Mouse (Mus musculus) sigmoid colon, adult 10 weeks (tissue): ENCODE results near the gene Bcl9l. TPM values are rescaled to one million over a fixed set of nuclear protein-coding genes. Genes with fewer than 3 reads are reported as not detected.

Source experiments
- polyA plus RNA-seq: library from polyadenylated mRNA; stranded (reverse); fragments of 350-450 nt; fragmentation: Illumina TruSeq; extraction: RNeasy Lipid Tissue Mini Kit (QIAGEN cat#74804); gene quantifications from one replicate; pipeline ENCODE4 v1.2.3, GENCODE M21; 2014; ENCODE audit warnings: low read depth, low replicate concordance

Bcl9l gene
- 0.82 TPM for polyA plus RNA-seq

DNA sequence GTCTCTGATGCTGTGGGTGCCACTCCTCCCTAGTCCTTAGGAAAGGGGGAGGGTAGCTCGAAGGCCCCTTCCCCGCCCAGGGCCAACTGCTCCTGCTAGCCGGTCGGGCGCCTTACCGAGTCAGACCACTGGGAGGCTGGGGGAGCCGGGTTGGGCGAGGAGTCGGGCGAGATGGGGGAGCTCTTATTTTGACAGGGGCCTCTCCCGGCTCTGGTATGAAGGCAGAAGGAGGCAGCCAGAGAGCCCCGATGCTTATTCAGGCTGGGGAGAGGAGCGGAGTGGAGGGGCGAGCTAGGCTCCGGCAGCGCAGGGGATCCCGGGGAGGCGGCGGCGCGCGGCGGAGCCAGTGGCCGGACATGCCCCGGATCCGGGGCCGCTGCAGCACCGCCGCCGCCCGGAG lies at the start of gene Bcl9l:
Gene Bcl9l, plus strand, starts transcription at position 274 of the 400 bp plus-strand sequence.

DNA sequence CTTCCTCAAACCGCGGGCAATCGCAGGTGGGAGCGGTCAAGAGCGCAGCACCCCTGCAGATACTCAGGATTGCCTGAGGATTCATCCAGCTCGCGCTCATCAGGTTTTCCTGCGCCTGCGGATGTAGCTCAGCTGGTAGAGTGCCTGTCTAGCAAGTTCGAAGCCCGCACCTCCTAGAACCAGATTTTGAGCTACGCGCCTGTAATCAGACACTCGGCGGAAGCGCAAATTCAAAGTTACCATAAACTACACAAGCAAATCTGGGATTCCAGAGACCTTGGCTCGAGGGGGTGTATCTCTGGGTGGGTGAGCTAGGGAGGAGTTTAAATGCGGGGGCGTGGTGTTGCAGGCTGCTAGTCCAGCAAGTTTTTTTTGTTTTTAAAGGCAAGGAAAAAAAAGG lies 41.7 kb upstream of the Bcl9l start, which contains the start of gene Foxr1:
Gene Foxr1, minus strand, starts transcription at position 176 of the 400 bp plus-strand sequence.

DNA sequence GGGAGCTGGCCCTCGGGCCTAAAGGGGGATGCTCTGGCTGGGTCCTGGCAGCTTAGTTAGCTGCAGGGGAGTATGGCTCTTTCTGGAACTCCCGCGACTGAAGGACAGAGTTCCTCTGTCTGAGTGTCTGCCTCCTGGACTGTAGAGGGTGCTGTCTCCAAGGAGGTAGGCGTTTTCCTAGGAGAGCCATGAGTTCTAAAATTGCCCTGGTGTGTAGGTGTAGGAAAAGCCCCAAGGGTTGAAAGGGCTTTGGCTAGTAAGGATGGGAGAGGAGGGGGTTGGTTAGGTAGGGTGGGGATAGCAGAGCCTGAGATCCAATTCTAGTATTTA lies 27.8 kb upstream of the Bcl9l start, which contains the start of gene Upk2:
Gene Upk2, minus strand, starts transcription at position 86 of the 330 bp plus-strand sequence.

Other genes starting within 250 kb of the Bcl9l start
- gene Cbl, start 248.8 kb upstream of the Bcl9l start, polyA plus RNA-seq: 83.6 TPM
- not detected for gene Ccdc153, start 242.1 kb upstream of the Bcl9l start, polyA plus RNA-seq
- 1.5 TPM for gene Pdzd3, start 231.4 kb upstream of the Bcl9l start, polyA plus RNA-seq
- gene Nlrx1, start 214.2 kb upstream of the Bcl9l start, polyA plus RNA-seq: 0.38 TPM
- not detected for gene Abcg4, start 194.2 kb upstream of the Bcl9l start, polyA plus RNA-seq
- gene Hinfp, start 177.2 kb upstream of the Bcl9l start, polyA plus RNA-seq: 20.5 TPM
- gene C2cd2l, start 162.5 kb upstream of the Bcl9l start, polyA plus RNA-seq: 3.2 TPM
- 16.5 TPM for gene Dpagt1, start 156.8 kb upstream of the Bcl9l start, polyA plus RNA-seq
- 3.4 TPM for gene H2afx, start 148.1 kb upstream of the Bcl9l start, polyA plus RNA-seq
- gene Hmbs, start 138.6 kb upstream of the Bcl9l start, polyA plus RNA-seq: 23.3 TPM
- gene Vps11, start 121.2 kb upstream of the Bcl9l start, polyA plus RNA-seq: 9.8 TPM
- gene Hyou1, start 103.3 kb upstream of the Bcl9l start, polyA plus RNA-seq: 7.7 TPM
- gene Slc37a4, start 86.0 kb upstream of the Bcl9l start, polyA plus RNA-seq: 7.1 TPM
- gene Rps25, start 75.7 kb upstream of the Bcl9l start, polyA plus RNA-seq: 828 TPM
- gene Trappc4, start 75.2 kb upstream of the Bcl9l start, polyA plus RNA-seq: 45.4 TPM
- gene Ccdc84, start 64.3 kb upstream of the Bcl9l start, polyA plus RNA-seq: 24.0 TPM
- not detected for gene Foxr1, start 41.7 kb upstream of the Bcl9l start, polyA plus RNA-seq
- not detected for gene Upk2, start 27.8 kb upstream of the Bcl9l start, polyA plus RNA-seq
- 1.6 TPM for gene Cxcr5, start 79.1 kb downstream of the Bcl9l start, polyA plus RNA-seq
- gene Ddx6, start 122.1 kb downstream of the Bcl9l start, polyA plus RNA-seq: 251 TPM
- not detected for gene Treh, start 190.4 kb downstream of the Bcl9l start, polyA plus RNA-seq